Comparison of ENCODE assay signal across 26 mouse cellular contexts in the genomic region with DNA sequence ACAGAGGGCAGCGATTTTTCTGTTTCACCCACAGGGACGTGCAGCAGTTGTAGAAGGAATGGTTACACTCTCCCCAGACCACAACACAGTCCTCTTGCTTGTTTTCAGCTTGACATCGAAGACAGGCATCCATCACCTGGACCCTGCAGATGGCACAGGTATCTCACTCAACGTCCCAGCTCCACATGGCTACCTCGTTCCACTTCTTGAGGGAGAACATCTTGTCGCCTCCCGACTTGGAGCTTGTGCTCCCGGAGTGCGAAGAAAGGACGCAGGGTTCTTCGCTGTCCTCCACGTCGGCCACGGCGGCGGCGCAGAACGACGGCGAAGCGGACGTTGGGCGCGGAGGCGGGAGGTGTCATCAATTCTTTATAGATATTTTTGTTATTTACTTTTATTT. TPM values are rescaled to one million over a fixed set of nuclear protein-coding genes. Genes with fewer than 3 reads are reported as not detected.
A peak's percentile ranks its signal among the peaks of the same experiment; 100 is the strongest.
DNase-seq lines count a peak whose midpoint lies in the region; TF ChIP-seq lines count a peak whose summit lies in the region.
"Had no signal": no experiment of that assay in that cellular context is flagged by ENCODE, and none has a peak within 500 bp of the region (broad histone marks: within the 10 kb centered on the region; RNA-seq: fewer than 3 reads in every experiment).

No protein-coding gene starts in this region.

- WGBS in heart, embryonic 10.5 days = 88% methylated on average over 25 of the region's 25 CpGs

- no peak overlapping the region for H3K4me3 ChIP-seq in heart, embryonic 10.5 days
- H3K4me3 ChIP-seq in testis, adult 2 months (ENCODE audit: control insufficient read depth, low read depth, low read length) = peak overlapping the region; percentile 57

- H3K9me3 ChIP-seq in heart, embryonic 10.5 days = no peaks in the 10 kb centered on the region
- H3K9me3 ChIP-seq: G1E had no signal

- no peaks in the 10 kb centered on the region for H3K36me3 ChIP-seq in heart, embryonic 10.5 days
- no peaks in the 10 kb centered on the region for H3K36me3 ChIP-seq in testis, adult 2 months (ENCODE audit: control insufficient read depth, insufficient read depth, low read length)
- H3K36me3 ChIP-seq: G1E had no signal

- H3K27ac ChIP-seq in heart, embryonic 10.5 days = no peak overlapping the region
- no peak overlapping the region for H3K27ac ChIP-seq in testis, adult 2 months (ENCODE audit: control insufficient read depth, insufficient read depth, low read depth, low read length)

- H3K27me3 ChIP-seq in heart, embryonic 10.5 days (ENCODE audit: insufficient read depth, poor library complexity, severe bottlenecking) = no peaks in the 10 kb centered on the region
- no peaks in the 10 kb centered on the region for H3K27me3 ChIP-seq in testis, adult 2 months (ENCODE audit: control insufficient read depth, insufficient read depth, low read length)
- H3K27me3 ChIP-seq: CH12.LX had no signal

- 0 out of 2 replicates have a peak, but pooled peaks have one; percentile 37 for TF ChIP-seq POLR2A in testis, adult 2 months (IDR thresholded peaks at IDR 0.05; ENCODE audit: control insufficient read depth, low read depth, low read length)

- no peak for TF ChIP-seq CTCF in testis, adult 2 months (IDR thresholded peaks at IDR 0.05; ENCODE audit: control insufficient read depth, insufficient read depth, insufficient replicate concordance, low read depth, low read length)

- H3K4me1 ChIP-seq in heart, embryonic 10.5 days = no peaks in the 10 kb centered on the region
- H3K4me1 ChIP-seq in testis, adult 2 months (ENCODE audit: control insufficient read depth, insufficient read depth, low read length) = peaks cover 7% of the 10 kb centered on the region

- DNase-seq in heart, adult 11 months = peak; percentile 85
- no peak for DNase-seq in heart, adult 8-10 months (ENCODE audit: low spot score)
- DNase-seq in heart, embryonic 10.5 days (ENCODE audit: low spot score) = peak; percentile 62
- no peak for DNase-seq in heart, postnatal 25 days (ENCODE audit: low spot score)
- no peak for DNase-seq in testis, postnatal 14 days (ENCODE audit: low spot score)
- DNase-seq: adrenal gland, adult 2 months; adrenal gland, adult 8-10 months; adrenal gland, postnatal 10 days; adrenal gland, postnatal 14 days; adrenal gland, postnatal 25 days; adrenal gland, postnatal 36 days; B cell, adult 2 months; cerebellum, adult 11 months; cerebellum, adult 11-12 months; cerebellum, adult 18-20 months had no signal

- intact Hi-C loops in heart, postnatal 25 days (cut with DNase I) = no loop called here

RNA-seq across cellular contexts. Expression of gene Cga, which starts 47.5 kb away (rescaled TPM):
- total RNA-seq in heart, adult 8-10 months (2022) = not detected
- polyA plus RNA-seq in heart, embryonic 10.5 days (2016; fragmentation: Nextera tagmentation; extraction: Ambion mirVana) = not detected in 2 replicates
- total RNA-seq in heart, postnatal 25 days (2021) = not detected
- not detected in 2 replicates for polyA plus RNA-seq in testis, adult 2 months (2012; rRNA removed)
- total RNA-seq: adrenal gland, adult 18-20 months; adrenal gland, adult 2 months; adrenal gland, adult 8-10 months; adrenal gland, postnatal 10 days; adrenal gland, postnatal 14 days; adrenal gland, postnatal 25 days; adrenal gland, postnatal 36 days; adrenal gland, postnatal 4 days; CH12.LX; G1E; MEL had no signal
- polyA plus RNA-seq: activated CD4-positive, CD25-positive, alpha-beta regulatory T cell, adult 4 months; adrenal gland, adult 2 months; brain, embryonic 14.5 days; C2C12; CD4-positive, CD25-positive, alpha-beta regulatory T cell, adult 4 months; G1E; Patski had no signal

RNA-seq across cellular contexts. Expression of gene Zfp292, which starts 58.3 kb away (rescaled TPM):
- total RNA-seq in heart, adult 8-10 months (2022) = 10 to 100 TPM; 13.0 to 16.2 (median 14.5) TPM
- polyA plus RNA-seq in heart, embryonic 10.5 days (2016; fragmentation: Nextera tagmentation; extraction: Ambion mirVana) = 16.1 and 17.6 TPM in 2 replicates
- total RNA-seq in heart, postnatal 25 days (2021) = 10 to 100 TPM; 14.6 to 15.6 TPM
- polyA plus RNA-seq in testis, adult 2 months (2012; rRNA removed) = 1.1 and 1.3 TPM in 2 replicates

Comparison
In these comparisons a context has a peak if more than half of its experiments do, and no peak if none do; other contexts are left out.
1. DNase-seq: peak in heart, adult 11 months (single experiment) and heart, embryonic 10.5 days (single experiment); none in heart, adult 8-10 months (single experiment), heart, postnatal 25 days (single experiment) and testis, postnatal 14 days (single experiment).